Mouse (Mus musculus): Measurements from ENCODE around the gene Sesn2. TPM values are rescaled to one million over a fixed set of nuclear protein-coding genes. Genes with fewer than 3 reads are reported as not detected.

Sesn2 gene
- polyA plus RNA-seq, 1 experiment from 2014 or later, result 9.2 TPM

DNA sequence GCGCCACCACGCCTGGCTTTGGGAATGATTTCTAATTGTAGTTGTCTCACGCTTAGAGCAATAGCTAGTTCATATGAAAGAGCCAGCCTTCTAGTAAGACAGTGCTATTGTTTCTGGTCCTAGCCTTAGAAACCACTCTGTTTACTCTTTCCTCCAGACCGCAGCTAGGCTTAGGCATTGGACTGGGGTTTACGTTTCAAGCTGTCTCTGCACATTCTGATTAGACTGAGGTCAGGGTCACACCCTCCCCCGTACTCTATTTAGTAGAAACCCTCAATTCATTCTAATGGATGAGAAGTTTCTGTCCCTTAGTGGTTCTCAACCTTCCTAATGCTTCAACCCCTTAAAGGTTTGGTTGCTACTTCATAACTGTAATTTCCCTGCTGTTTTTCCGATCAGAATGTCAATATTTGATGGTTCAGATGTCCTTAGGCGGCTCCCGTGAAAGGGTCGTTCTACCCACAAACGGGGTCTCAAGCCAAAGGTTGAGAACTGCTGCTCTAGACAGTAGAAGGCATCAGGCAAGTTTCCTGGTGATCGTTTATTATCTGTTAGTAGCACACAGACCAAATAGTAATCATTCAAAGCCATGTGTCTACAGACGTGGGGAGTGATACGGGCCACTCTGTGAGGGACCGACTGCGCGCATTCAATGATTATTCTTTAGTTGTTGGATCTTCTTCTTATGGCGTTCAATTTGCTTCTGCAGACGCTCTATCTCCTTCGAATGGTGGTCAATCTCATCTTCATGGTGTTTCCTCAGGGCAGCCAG lies 19.9 kb upstream of the Sesn2 start:
- Histone ChIP-seq H3K27me3 (no peaks in the 10 kb centered on the region), H3K4me1 (replicated peaks) (peaks cover 25% of the 10 kb centered on the region), H3K27ac (no peak overlapping the region), H3K9me3 (no peaks in the 10 kb centered on the region), H3K9ac (replicated peaks) (no peak overlapping the region), H3K4me2 (replicated peaks) (no peak overlapping the region), H3K4me3 (replicated peaks) (no peak overlapping the region), H3K36me3 (peaks cover 24% of the 10 kb centered on the region)
- ATAC-seq, result no peak
- 94% methylated on average over 20 of the region's 20 CpGs for WGBS

DNA sequence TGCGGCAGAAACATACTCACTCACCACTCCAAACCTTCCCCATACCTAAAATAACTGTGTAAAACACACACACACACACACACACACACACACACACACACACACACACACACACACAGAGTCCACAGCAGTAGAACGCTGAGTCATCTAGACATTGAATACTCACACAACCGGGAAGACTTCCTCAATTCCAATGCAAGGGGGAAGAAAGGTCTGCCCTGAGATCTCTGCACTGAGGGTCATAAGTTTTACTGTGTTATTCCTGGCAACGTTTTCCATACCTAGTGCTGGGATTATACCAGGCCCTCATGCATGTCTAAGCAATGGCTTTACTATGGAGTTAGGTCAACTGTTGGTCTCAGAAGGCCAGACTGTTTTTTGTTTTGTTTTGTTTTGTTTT lies 19.0 kb upstream of the Sesn2 start:
- H3K9me3 ChIP-seq, result no peaks in the 10 kb centered on the region
- WGBS, result 84% methylated on average over 4 of the region's 4 CpGs
- no peak overlapping the region for H3K27ac ChIP-seq
- H3K4me2 ChIP-seq (replicated peaks), result no peak overlapping the region
- no peak overlapping the region for H3K9ac ChIP-seq (replicated peaks)
- no peaks in the 10 kb centered on the region for H3K27me3 ChIP-seq
- peaks cover 24% of the 10 kb centered on the region for H3K36me3 ChIP-seq
- H3K4me1 ChIP-seq (replicated peaks), result peaks cover 23% of the 10 kb centered on the region
- no peak overlapping the region for H3K4me3 ChIP-seq (replicated peaks)
- no peak for ATAC-seq

DNA sequence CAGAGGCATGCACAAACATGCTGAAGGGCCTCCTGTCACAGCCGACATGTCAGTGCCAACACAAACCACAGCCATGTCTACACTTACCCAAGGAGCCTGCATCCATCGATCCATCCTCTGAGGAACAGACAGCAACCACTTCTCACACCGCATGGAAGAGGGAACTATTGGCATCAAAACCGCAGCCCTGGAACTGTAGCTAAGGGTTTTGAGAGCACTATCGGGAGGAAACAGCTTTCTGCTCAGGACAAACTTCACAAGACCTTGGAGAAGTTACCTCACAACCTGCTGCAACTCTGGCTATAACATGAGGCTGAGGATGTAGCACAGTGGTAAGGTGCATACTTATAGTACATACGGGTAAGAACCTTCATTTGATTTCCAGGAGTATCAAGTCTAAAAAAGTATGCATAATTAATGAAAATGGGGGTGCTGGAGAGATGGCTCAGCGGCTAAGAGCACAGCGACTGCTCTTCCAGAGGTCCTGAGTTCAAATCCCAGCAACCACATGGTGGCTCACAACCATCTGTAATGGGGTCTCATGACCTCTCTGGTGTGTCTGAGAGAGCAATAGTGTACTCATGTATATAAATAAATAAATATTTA lies 17.7 kb upstream of the Sesn2 start:
- no peak overlapping the region for H3K9ac ChIP-seq (replicated peaks)
- no peaks in the 10 kb centered on the region for H3K9me3 ChIP-seq
- no peak overlapping the region for H3K4me3 ChIP-seq (replicated peaks)
- no peak overlapping the region for H3K4me2 ChIP-seq (replicated peaks)
- H3K27ac ChIP-seq, result no peak overlapping the region
- no peaks in the 10 kb centered on the region for H3K27me3 ChIP-seq
- ATAC-seq, result no peak
- peaks cover 24% of the 10 kb centered on the region for H3K36me3 ChIP-seq
- H3K4me1 ChIP-seq (replicated peaks), result peaks cover 17% of the 10 kb centered on the region
- 95% methylated on average over 8 of the region's 8 CpGs for WGBS

DNA sequence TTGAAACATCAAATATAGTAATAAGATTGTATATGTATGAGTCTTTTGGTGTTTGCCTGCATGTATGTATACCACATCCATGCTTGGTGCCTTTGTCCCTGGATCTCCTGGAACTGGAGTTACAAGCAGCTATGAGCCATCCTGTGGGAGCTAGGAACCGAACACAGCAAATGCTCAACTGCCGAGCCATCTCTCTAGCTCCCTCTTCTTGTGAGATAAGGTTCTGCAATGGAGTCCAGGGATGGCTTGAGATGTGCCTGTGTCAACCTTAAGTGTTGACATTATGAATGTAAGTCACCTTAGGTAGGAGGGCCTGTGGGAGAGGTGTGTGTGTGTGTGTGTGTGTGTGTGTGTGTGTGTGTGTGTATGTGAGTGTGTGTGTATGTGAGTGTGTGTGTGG lies 16.4 kb upstream of the Sesn2 start:
- Histone ChIP-seq H3K4me3 (replicated peaks) (no peak overlapping the region), H3K4me1 (replicated peaks) (peaks cover 7% of the 10 kb centered on the region), H3K4me2 (replicated peaks) (no peak overlapping the region), H3K27me3 (no peaks in the 10 kb centered on the region), H3K36me3 (peaks cover 22% of the 10 kb centered on the region), H3K9me3 (no peaks in the 10 kb centered on the region), H3K27ac (no peak overlapping the region), H3K9ac (replicated peaks) (no peak overlapping the region)
- no peak for ATAC-seq
- WGBS, result 54% methylated on average over 2 of the region's 2 CpGs

DNA sequence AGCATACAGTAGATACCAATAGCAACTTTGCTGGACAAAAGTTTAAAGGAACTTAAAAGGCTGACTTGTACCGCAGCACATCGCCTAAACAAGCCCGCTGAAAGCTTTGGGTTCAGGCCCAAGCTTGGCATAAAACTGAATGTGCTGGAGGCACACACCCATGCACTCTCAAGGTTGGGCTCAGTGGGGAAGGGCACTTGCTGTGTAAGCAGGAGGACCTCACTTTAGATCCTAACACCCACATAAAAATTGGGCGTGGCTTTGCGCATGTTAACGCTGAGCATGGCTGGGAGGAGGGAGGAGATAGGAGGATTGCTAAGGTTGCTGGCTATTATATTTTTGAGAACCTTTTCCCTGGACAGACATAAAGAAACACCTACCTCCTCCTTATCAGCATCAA lies 14.5 kb upstream of the Sesn2 start:
- Histone ChIP-seq H3K4me2 (replicated peaks) (no peak overlapping the region), H3K4me1 (replicated peaks) (0 out of 2 replicates have a peak, but pooled peaks cover 3% of the 10 kb centered on the region), H3K9me3 (no peaks in the 10 kb centered on the region), H3K27ac (no peak overlapping the region), H3K9ac (replicated peaks) (no peak overlapping the region), H3K4me3 (replicated peaks) (no peak overlapping the region), H3K27me3 (no peaks in the 10 kb centered on the region), H3K36me3 (peaks cover 5% of the 10 kb centered on the region)
- 45% methylated on average over 6 of the region's 6 CpGs for WGBS
- ATAC-seq, result no peak

DNA sequence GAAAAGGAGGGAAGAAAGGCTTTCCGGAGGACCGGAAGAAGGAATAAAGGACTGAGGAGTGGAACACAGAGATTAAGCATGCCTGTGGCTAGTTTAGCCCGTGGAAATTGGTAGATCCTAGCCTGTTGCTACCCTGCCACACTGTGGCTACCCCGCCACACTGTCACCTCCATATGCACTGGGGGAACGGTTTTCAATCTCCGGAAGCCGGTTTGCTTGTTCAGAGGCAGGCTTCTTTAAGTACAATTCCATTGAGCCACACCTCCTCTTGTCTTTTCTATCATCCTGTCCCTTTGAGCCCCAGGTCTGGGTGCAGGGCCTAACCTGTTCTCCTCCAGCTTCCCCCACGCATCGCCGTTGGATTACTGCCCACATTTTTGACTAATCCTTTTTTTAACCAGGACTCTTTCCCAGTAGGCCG lies 14.0 kb upstream of the Sesn2 start:
- H3K9ac ChIP-seq (replicated peaks), result no peak overlapping the region
- H3K27ac ChIP-seq, result no peak overlapping the region
- ATAC-seq, result no peak
- no peak overlapping the region for H3K4me2 ChIP-seq (replicated peaks)
- 0 out of 2 replicates have a peak, but pooled peaks cover under 1% of the 10 kb centered on the region for H3K36me3 ChIP-seq
- 0 out of 2 replicates have a peak, but pooled peaks cover 3% of the 10 kb centered on the region for H3K4me1 ChIP-seq (replicated peaks)
- no peak overlapping the region for H3K4me3 ChIP-seq (replicated peaks)
- no peaks in the 10 kb centered on the region for H3K9me3 ChIP-seq
- WGBS, result 9% methylated on average over 11 of the region's 11 CpGs
- H3K27me3 ChIP-seq, result no peaks in the 10 kb centered on the region

DNA sequence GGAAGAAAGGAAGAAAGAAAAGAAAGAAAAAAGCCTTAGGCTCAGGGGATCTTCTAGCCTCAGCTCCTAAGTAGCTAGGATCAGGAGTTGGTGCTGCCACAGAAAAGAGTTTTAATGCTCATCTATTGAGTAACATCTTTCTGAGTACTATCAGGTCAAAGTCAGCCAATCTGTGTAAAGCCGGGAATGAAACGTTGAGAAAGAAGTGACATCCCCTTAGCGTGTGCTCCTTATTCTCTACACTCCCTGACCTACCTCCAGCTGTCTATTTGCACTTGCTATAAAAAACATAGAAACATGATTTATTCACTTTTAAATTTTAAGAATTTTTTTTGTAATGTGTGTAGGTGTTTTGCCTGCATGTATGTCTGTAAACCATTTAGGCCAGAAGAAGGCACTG lies 8.9 kb upstream of the Sesn2 start:
- no peak for ATAC-seq

DNA sequence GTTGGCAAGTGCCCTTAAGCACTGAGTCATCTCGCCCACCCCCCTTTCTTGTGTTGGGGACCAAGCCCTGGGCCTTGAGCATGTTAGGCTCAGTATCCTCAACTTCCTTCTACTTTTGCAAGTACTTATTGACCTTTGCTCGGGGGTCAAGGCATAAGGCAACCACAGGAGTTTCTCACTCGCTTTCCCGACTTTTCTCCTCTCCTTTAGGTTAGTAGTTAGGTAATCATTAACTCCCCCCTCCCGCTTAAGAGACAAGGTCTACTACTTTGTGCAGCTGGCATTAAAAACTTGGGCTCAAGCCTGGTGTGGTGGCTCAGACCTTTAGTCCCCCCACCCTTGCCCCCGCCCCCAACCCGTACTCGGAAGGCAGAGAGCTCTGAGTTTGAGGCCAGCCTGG lies 7.8 kb upstream of the Sesn2 start:
- H3K9ac ChIP-seq (replicated peaks), result no peak overlapping the region
- H3K4me1 ChIP-seq (replicated peaks), result peaks cover 14% of the 10 kb centered on the region
- no peaks in the 10 kb centered on the region for H3K36me3 ChIP-seq
- no peak for ATAC-seq
- H3K4me2 ChIP-seq (replicated peaks), result no peak overlapping the region
- peaks cover 13% of the 10 kb centered on the region for H3K27me3 ChIP-seq
- no peak overlapping the region for H3K4me3 ChIP-seq (replicated peaks)
- 91% methylated on average over 8 of the region's 8 CpGs for WGBS
- no peak overlapping the region for H3K27ac ChIP-seq
- H3K9me3 ChIP-seq, result no peaks in the 10 kb centered on the region

More for the DNA sequence above, 8.9 kb upstream of the Sesn2 start:
- Histone ChIP-seq H3K4me3 (replicated peaks) (no peak overlapping the region), H3K9ac (replicated peaks) (no peak overlapping the region), H3K4me2 (replicated peaks) (no peak overlapping the region), H3K27me3 (peaks cover 3% of the 10 kb centered on the region), H3K27ac (no peak overlapping the region), H3K9me3 (no peaks in the 10 kb centered on the region), H3K36me3 (no peaks in the 10 kb centered on the region), H3K4me1 (replicated peaks) (peaks cover 13% of the 10 kb centered on the region)
- 95% methylated on average over 3 of the region's 3 CpGs for WGBS

DNA sequence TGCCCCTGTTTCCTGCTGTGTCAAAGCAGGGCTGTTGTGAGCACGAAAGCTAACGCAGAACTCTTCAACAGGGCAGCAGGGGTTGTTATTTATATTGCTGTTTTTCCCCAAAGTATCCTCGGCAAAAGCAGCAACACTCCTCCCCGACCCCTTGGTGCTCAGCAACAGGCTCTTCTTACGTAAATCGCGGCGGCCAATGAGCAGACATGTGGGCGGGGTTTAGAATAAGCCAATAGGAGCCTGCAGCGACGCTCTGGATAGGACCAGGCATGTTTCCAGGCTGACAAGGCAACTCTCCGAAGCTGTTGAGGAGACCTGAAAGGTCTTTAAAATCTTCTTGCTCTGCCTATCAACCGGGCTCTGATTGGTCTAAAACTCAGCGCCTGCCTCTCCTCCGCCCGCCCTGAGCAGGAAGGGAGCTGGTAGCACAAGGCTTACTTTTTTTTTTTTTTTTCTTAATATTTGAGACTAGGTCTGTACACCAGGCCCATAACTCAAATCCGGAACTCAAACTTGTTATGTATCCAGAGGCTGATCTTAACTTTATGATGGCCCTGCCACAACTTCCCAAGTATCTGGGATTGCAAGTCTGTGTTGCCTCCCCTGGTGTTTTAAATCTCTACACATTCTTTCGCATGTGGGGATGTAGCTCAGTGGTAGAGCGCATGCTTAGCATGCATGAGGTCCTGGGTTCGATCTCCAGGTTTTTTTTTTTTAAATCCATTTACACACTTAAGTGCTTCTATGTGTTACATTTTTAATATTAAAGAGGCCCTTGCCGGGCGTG lies 5.3 kb upstream of the Sesn2 start:
- H3K36me3 ChIP-seq, result no peaks in the 10 kb centered on the region
- peak overlapping the region; percentile 47 for H3K27ac ChIP-seq
- H3K9ac ChIP-seq (replicated peaks), result peak overlapping the region; percentile 37
- no peaks in the 10 kb centered on the region for H3K9me3 ChIP-seq
- peak overlapping the region; percentile 92 for H3K4me2 ChIP-seq (replicated peaks)
- peaks cover 23% of the 10 kb centered on the region for H3K27me3 ChIP-seq
- peak overlapping the region; percentile 46 for H3K4me3 ChIP-seq (replicated peaks)
- H3K4me1 ChIP-seq (replicated peaks), result peaks cover 14% of the 10 kb centered on the region
- peak; percentile 93 for ATAC-seq
- 19% methylated on average over 22 of the region's 22 CpGs for WGBS

DNA sequence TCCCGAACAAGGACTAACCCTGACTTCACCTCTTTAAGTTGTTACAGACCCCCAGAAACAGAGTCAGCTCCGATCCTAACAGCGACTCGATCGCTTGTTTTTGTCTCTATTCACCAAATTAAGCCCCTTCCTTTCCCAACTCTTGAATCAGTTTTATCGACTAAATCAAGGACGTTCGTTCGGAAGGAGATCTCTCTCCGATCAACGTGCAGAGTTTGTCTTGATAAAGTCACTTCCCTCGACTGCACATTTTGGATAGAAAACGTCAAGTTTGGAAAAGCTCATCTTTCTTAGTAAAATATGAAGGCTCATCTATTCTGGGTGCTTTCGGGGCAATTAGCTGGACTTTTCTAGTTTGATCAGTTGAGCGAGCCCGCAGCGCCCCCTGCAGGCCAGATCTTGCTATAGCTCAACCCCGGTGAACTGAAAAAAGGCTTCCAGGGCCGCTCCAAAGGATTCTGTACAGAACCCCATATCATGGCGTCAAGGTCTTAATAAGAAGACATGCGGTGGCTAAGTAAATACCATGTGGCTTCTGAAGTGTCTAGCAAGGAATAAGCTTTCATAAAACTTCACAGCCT lies 4.3 kb upstream of the Sesn2 start:
- Histone ChIP-seq H3K9me3 (no peaks in the 10 kb centered on the region), H3K4me2 (replicated peaks) (peak overlapping the region; percentile 92), H3K27ac (0 out of 2 replicates have a peak overlapping the region, but pooled peaks have one; percentile 45), H3K4me3 (replicated peaks) (peak overlapping the region; percentile 46), H3K36me3 (no peaks in the 10 kb centered on the region), H3K27me3 (peaks cover 23% of the 10 kb centered on the region), H3K4me1 (replicated peaks) (peaks cover 14% of the 10 kb centered on the region), H3K9ac (replicated peaks) (peak overlapping the region; percentile 37)
- no peak for ATAC-seq
- WGBS, result 1% methylated on average over 21 of the region's 21 CpGs

DNA sequence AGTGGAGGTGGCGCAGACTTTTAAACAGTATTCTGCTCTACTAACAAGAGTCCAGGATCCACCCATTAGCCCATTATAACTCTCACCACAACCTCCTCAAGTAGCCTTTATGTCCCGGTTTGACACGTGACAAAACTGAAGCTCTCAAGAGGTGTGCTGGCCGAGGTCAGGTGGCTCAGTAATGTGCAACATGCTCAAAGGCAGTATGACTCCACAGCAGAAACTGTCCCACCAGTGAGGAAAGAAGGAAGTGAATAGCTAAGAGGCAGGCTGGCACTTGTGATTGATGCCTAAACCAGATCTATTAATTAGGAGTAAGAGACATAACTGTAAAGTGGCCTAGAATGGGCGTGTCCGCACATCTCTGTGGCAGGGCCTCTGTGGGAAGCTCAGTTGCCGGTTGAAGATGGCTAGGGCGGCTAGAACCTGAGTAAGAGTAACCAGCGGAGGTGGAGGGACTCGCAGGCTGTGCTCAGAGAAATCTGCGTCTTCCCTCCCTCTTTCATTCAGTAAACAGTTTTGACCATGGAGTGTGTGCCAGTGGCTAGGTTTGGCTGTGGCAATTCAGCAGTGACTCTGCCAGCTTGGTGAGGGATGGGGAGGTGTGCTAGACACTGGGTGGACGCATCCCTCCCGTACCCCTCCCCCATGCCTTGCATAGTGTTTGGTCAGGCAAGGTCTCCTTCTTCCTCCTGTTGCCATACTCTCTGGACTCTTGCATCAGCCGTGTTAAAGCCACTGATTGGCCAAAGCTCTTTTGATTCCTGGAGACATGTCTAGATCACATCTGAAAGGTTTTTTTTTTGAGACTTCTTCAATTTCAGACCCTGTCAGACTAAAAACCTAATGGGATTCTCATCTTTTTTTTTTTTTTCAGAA lies 3.3 kb upstream of the Sesn2 start:
- Histone ChIP-seq H3K4me2 (replicated peaks) (no peak overlapping the region), H3K27ac (no peak overlapping the region), H3K9me3 (no peaks in the 10 kb centered on the region), H3K4me1 (replicated peaks) (peaks cover 23% of the 10 kb centered on the region), H3K9ac (replicated peaks) (no peak overlapping the region), H3K4me3 (replicated peaks) (no peak overlapping the region), H3K27me3 (peaks cover 23% of the 10 kb centered on the region), H3K36me3 (no peaks in the 10 kb centered on the region)
- no peak for ATAC-seq
- WGBS, result 35% methylated on average over 14 of the region's 14 CpGs
